Mouse (Mus musculus): Measurements from ENCODE around the gene Rap1gap2. TPM values are rescaled to one million over a fixed set of nuclear protein-coding genes. Genes with fewer than 3 reads are reported as not detected.
A peak's percentile ranks its signal among the peaks of the same experiment; 100 is the strongest.

Gene Rap1gap2
- 10 to 100 TPM; 74.4 to 94.6 TPM for total RNA-seq (2021)
- long read RNA-seq, experiment 1, partial matches to known transcripts: 6 of 36 reads
- long read RNA-seq, experiment 1, other reads (novel, unspliced or antisense): 30 of 36 reads
- long read RNA-seq, experiment 2, partial matches to known transcripts: 4 of 14 reads
- long read RNA-seq, experiment 2, other reads (novel, unspliced or antisense): 10 of 14 reads

GRCm38 (mm10) chr11:74610545-74611176, at the start of gene Rap1gap2:
Gene Rap1gap2 (minus strand): TSS chr11:74610915.
- DNase-seq: peak in 1 of 2 experiments; percentile 5

GRCm38 (mm10) chr11:74660336-74660735, 49.6 kb upstream of the Rap1gap2 start:
- DNase-seq: no peak

- no peak for DNase-seq
Measured at GRCm38 (mm10) chr11:74655941-74656340, 45.2 kb upstream of the Rap1gap2 start.

GRCm38 (mm10) chr11:74653385-74653784, 42.7 kb upstream of the Rap1gap2 start:
- DNase-seq: peak; percentile 48 to 59

- DNase-seq: peak; percentile 68 to 76
Measured at GRCm38 (mm10) chr11:74652791-74653191, 42.1 kb upstream of the Rap1gap2 start.

GRCm38 (mm10) chr11:74650576-74651100, 39.9 kb upstream of the Rap1gap2 start:
- peak in 1 of 2 experiments; percentile 7 for DNase-seq

- peak; percentile 35 for DNase-seq
Measured at GRCm38 (mm10) chr11:74649647-74650551, 39.2 kb upstream of the Rap1gap2 start.

GRCm38 (mm10) chr11:74649095-74649646, 38.5 kb upstream of the Rap1gap2 start, which contains the start of gene Cluh:
Gene Cluh (plus strand): TSS chr11:74649495.
- peak; percentile 99 to 100 for DNase-seq

GRCm38 (mm10) chr11:74648676-74649075, 38.0 kb upstream of the Rap1gap2 start:
- no peak for DNase-seq

GRCm38 (mm10) chr11:74647966-74648365, 37.3 kb upstream of the Rap1gap2 start:
- peak; percentile 18 for DNase-seq

- no peak for DNase-seq
Measured at GRCm38 (mm10) chr11:74639628-74640027, 28.9 kb upstream of the Rap1gap2 start.

GRCm38 (mm10) chr11:74638791-74639411, 28.2 kb upstream of the Rap1gap2 start:
- DNase-seq: peak; percentile 23 to 33

- DNase-seq: peak; percentile 84 to 88
Measured at GRCm38 (mm10) chr11:74637971-74638790, 27.5 kb upstream of the Rap1gap2 start.

GRCm38 (mm10) chr11:74637486-74637885, 26.8 kb upstream of the Rap1gap2 start:
- no peak for DNase-seq

- DNase-seq: peak; percentile 70 to 83
Measured at GRCm38 (mm10) chr11:74634490-74635275, 24.0 kb upstream of the Rap1gap2 start.

- no peak for DNase-seq
Measured at GRCm38 (mm10) chr11:74631880-74632789, 21.4 kb upstream of the Rap1gap2 start.

- no peak for DNase-seq
Measured at GRCm38 (mm10) chr11:74627481-74627880, 16.8 kb upstream of the Rap1gap2 start.

GRCm38 (mm10) chr11:74625333-74625732, 14.6 kb upstream of the Rap1gap2 start:
- DNase-seq: no peak

- no peak for DNase-seq
Measured at GRCm38 (mm10) chr11:74623693-74624092, 13.0 kb upstream of the Rap1gap2 start.
